Mouse (Mus musculus): Measurements from ENCODE around the gene Fopnl. TPM values are rescaled to one million over a fixed set of nuclear protein-coding genes. Genes with fewer than 3 reads are reported as not detected.

Gene Fopnl
- 160 and 166 TPM in 2 replicates for polyA plus RNA-seq (2014; fragmentation: Nextera tagmentation; extraction: Ambion mirVana)

DNA sequence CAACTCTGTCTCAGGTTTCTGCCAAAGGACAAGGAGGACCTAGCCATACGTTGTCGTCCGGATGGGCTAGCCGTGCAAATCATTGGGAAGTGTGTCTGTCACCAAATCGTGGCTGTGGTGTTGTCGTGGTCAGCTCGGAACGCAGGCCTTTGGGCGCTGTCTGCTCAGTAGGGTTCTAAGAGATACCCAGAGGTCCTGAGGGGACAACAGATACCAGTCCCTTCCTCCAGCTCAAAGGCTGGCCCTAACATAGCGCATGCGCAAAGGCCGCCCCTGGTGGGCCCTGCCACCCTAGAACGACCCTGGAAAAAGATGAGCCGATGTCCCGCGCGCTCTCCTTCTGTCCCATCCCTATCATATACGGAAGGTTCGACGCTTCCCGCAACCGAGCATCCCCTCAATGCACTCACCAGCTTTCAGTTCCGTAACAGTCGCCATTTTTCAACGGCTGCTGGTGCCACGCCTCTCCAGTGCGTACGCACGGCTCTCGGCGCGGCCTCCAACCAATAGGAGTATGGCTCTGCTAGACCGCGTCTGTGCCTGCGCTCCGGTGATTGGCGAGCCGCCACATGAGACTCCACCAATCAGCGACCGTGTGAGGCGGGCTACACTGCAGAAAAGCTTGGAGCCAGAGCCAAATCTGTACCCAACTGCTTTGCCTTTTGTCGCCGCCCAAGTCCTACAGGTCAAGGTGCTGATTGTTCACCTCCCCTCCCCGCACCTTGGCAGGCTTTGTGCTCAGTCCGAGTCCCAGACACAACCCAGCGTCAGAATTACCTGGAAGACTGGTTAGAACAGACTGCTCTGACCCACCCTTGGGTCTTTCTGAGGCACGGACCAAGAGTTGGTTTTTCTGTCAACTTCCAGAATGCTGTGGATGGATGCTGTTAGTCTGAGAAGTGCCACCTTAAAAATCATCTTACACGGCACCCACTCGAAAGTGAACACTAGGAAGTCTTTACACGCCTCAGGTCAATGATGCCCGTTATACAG lies at the start of gene Fopnl:
Gene Fopnl, minus strand, starts transcription at position 522 of the 993 bp plus-strand sequence.
- H3K9ac ChIP-seq, result peak within 1 kb of the TSS; percentile 78
- no peaks in the 10 kb centered on the region for H3K27me3 ChIP-seq (ENCODE audit: insufficient read depth, low read length)
- peak; percentile 100 for ATAC-seq (ENCODE audit: insufficient read depth)
- H3K36me3 ChIP-seq (ENCODE audit: insufficient read depth), result peaks cover 16% of the 10 kb centered on the region
- DNase-seq, result peak; percentile 99
- H3K27ac ChIP-seq (ENCODE audit: low read depth), result peak within 1 kb of the TSS; percentile 84
- 3% methylated on average over 51 of the region's 51 CpGs for WGBS
- H3K9me3 ChIP-seq (ENCODE audit: low read depth, low read length), result no peaks in the 10 kb centered on the region
- peak within 1 kb of the TSS; percentile 71 for H3K4me2 ChIP-seq
- H3K4me1 ChIP-seq (ENCODE audit: insufficient read depth), result peaks cover 7% of the 10 kb centered on the region
- peak within 1 kb of the TSS; percentile 80 for H3K4me3 ChIP-seq (ENCODE audit: low read depth, low read length)
- no peak for TF ChIP-seq CTCF (IDR thresholded peaks at IDR 0.05; ENCODE audit: low read depth)

DNA sequence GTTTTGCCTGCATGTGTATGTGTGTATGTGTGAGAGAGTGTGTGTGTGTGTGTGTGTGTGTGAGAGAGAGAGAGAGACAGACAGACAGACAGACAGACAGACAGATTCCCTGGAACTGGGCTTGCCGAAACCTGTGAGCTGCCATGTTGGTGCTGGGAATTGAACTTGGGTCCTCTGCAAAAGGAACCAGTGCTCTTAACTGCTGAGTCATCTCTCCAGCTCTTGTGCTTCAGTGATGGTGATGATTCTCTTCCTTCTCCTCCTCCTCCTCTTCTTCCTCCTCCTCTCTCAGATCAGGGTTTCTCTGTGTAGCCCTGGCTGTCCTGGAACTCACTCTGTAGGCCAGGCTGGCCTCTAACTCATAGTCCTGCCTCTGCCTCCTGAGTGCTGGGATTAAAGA lies 48.8 kb upstream of the Fopnl start:
- 95% methylated on average over 1 of the region's 1 CpGs for WGBS

DNA sequence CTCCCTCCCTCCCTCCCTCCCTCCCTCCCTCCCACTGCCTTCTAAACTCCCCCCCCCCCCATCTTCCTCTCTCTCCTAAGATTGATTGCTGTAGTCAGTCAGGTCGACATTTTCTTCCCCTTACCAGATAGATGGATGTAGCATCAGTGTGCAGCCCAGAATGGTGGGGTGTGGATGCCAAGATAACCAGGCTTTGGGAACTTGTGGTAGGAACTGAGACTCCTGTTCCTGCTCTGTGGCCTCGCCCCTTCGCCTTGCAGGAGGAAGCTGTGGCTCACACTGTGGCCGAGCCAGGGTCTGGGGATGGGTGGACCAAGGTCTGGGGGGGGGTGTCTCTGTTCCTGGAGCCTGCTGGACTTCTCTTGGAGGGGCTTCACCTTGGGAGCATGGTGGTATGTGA lies 48.3 kb upstream of the Fopnl start:
- no peak overlapping the region for H3K4me3 ChIP-seq (ENCODE audit: low read depth, low read length)
- 67% methylated on average over 4 of the region's 4 CpGs for WGBS
- H3K4me2 ChIP-seq, result no peak overlapping the region
- H3K9me3 ChIP-seq (ENCODE audit: low read depth, low read length), result no peaks in the 10 kb centered on the region
- ATAC-seq (ENCODE audit: insufficient read depth) (no peak), DNase-seq (no peak)
- no peak for TF ChIP-seq CTCF (IDR thresholded peaks at IDR 0.05; ENCODE audit: low read depth)
- no peak overlapping the region for H3K9ac ChIP-seq
- H3K36me3 ChIP-seq (ENCODE audit: insufficient read depth), result no peaks in the 10 kb centered on the region
- H3K27me3 ChIP-seq (ENCODE audit: insufficient read depth, low read length), result no peaks in the 10 kb centered on the region
- peaks cover 3% of the 10 kb centered on the region; the same call in 1 of the 2 replicates for H3K4me1 ChIP-seq (ENCODE audit: insufficient read depth)
- no peak overlapping the region for H3K27ac ChIP-seq (ENCODE audit: low read depth)

More for the DNA sequence above, 48.8 kb upstream of the Fopnl start:
- H3K27me3 ChIP-seq (ENCODE audit: insufficient read depth, low read length), result no peaks in the 10 kb centered on the region
- H3K4me2 ChIP-seq, result no peak overlapping the region
- TF ChIP-seq CTCF (IDR thresholded peaks at IDR 0.05; ENCODE audit: low read depth), result no peak
- H3K36me3 ChIP-seq (ENCODE audit: insufficient read depth), result no peaks in the 10 kb centered on the region
- H3K9me3 ChIP-seq (ENCODE audit: low read depth, low read length), result no peaks in the 10 kb centered on the region
- DNase-seq, result no peak
- H3K9ac ChIP-seq, result no peak overlapping the region
- no peak overlapping the region for H3K27ac ChIP-seq (ENCODE audit: low read depth)
- ATAC-seq (ENCODE audit: insufficient read depth), result no peak
- H3K4me3 ChIP-seq (ENCODE audit: low read depth, low read length), result no peak overlapping the region
- peaks cover 3% of the 10 kb centered on the region; the same call in 1 of the 2 replicates for H3K4me1 ChIP-seq (ENCODE audit: insufficient read depth)

DNA sequence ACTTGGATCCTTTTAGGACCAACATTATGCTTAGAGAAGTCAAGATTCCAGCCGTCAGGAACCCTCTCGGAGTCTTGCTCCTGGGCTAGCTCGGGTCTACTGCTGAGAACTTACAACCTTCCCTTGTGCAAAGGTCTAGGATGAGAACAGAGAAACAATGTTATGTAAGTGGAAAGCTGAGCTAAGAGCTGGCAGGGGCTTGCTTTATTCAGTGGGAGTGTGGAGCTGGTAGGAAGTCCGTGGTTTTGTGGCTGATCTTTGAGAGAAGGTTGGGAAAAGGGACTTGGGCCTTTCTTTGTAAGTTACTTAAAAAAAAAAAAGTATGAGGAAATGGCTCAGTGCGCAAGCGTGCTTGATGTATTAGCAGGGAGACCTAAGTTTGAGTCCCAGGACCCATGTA lies 46.9 kb upstream of the Fopnl start:
- Histone ChIP-seq H3K9me3 (ENCODE audit: low read depth, low read length) (no peaks in the 10 kb centered on the region), H3K4me2 (no peak overlapping the region), H3K36me3 (ENCODE audit: insufficient read depth) (no peaks in the 10 kb centered on the region), H3K9ac (no peak overlapping the region), H3K4me3 (ENCODE audit: low read depth, low read length) (no peak overlapping the region), H3K27me3 (ENCODE audit: insufficient read depth, low read length) (no peaks in the 10 kb centered on the region), H3K4me1 (ENCODE audit: insufficient read depth) (peaks cover 3% of the 10 kb centered on the region; the same call in 1 of the 2 replicates), H3K27ac (ENCODE audit: low read depth) (no peak overlapping the region)
- DNase-seq, result no peak
- 88% methylated on average over 6 of the region's 6 CpGs for WGBS
- ATAC-seq (ENCODE audit: insufficient read depth), result no peak
- no peak for TF ChIP-seq CTCF (IDR thresholded peaks at IDR 0.05; ENCODE audit: low read depth)

DNA sequence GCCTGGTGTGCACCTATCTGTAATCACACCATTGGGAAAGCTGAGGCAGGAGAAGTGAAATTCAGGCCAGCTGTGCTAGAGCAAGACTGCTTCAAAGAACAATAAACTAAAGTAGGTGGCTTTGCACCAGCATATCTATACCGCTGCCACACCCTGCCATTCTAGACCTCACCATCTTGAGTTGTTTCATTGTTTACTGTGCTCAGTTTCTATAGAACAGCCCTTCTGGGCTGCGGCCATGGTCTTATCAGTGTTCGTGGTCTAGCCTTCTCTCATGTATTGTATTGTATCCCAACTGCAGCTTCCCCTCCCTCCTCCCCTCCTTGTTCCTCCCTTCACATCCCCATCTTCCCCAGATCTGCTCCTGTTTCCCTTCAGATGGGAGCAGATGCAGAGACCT lies 46.3 kb upstream of the Fopnl start:
- 93% methylated on average over 3 of the region's 3 CpGs for WGBS
- no peaks in the 10 kb centered on the region for H3K27me3 ChIP-seq (ENCODE audit: insufficient read depth, low read length)
- H3K4me1 ChIP-seq (ENCODE audit: insufficient read depth), result peaks cover 3% of the 10 kb centered on the region; the same call in 1 of the 2 replicates

DNA sequence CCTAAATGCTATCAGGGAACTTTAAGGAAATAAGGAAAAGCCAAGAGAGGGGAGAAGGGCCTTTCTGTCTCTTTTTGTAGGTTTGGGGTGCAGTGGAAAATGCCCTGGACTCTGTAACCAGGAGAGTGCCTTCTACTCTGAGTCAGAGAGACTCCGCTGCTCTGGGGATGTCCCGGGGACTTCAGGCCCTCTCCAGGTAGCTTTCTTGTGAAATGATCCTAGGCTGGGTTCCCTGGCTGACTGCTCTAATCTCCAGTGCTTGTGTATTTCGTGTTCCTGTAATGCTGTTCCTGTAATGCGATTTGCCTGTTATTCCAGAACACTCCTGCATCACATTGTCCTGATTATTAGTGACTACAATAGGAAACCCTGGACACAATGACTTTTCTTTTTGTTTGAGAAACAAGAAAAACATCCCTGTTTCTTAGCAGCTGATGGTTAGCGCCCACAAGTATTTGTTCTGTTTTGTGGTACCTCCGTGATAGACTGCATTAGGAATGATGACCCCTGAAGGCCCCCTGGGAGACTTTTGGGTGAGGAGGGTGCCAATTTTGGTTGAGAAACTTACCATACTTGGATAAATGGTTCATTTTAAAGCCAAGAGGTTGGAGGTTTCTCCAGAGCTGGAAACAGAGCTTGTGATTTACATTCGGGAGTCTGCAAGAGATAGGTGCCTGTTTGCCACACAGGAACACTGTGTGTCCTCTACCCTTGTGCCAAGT lies 45.1 kb upstream of the Fopnl start:
- no peaks in the 10 kb centered on the region for H3K9me3 ChIP-seq (ENCODE audit: low read depth, low read length)
- DNase-seq (peak; percentile 27), ATAC-seq (ENCODE audit: insufficient read depth) (no peak)
- H3K36me3 ChIP-seq (ENCODE audit: insufficient read depth), result no peaks in the 10 kb centered on the region
- WGBS, result 31% methylated on average over 7 of the region's 7 CpGs
- peak overlapping the region; percentile 80 for H3K9ac ChIP-seq
- no peak for TF ChIP-seq CTCF (IDR thresholded peaks at IDR 0.05; ENCODE audit: low read depth)
- peak overlapping the region; percentile 76 for H3K4me3 ChIP-seq (ENCODE audit: low read depth, low read length)
- H3K27ac ChIP-seq (ENCODE audit: low read depth), result peak overlapping the region; percentile 36; the same call in 1 of the 2 replicates
- no peaks in the 10 kb centered on the region for H3K27me3 ChIP-seq (ENCODE audit: insufficient read depth, low read length)
- peak overlapping the region; percentile 89 for H3K4me2 ChIP-seq
- H3K4me1 ChIP-seq (ENCODE audit: insufficient read depth), result peaks cover 3% of the 10 kb centered on the region; the same call in 1 of the 2 replicates

More for the DNA sequence above, 46.3 kb upstream of the Fopnl start:
- H3K27ac ChIP-seq (ENCODE audit: low read depth), result no peak overlapping the region
- DNase-seq, result no peak
- no peak overlapping the region for H3K4me2 ChIP-seq
- H3K9ac ChIP-seq, result no peak overlapping the region
- ATAC-seq (ENCODE audit: insufficient read depth), result no peak
- H3K36me3 ChIP-seq (ENCODE audit: insufficient read depth), result no peaks in the 10 kb centered on the region
- H3K9me3 ChIP-seq (ENCODE audit: low read depth, low read length), result no peaks in the 10 kb centered on the region
- H3K4me3 ChIP-seq (ENCODE audit: low read depth, low read length), result no peak overlapping the region
- TF ChIP-seq CTCF (IDR thresholded peaks at IDR 0.05; ENCODE audit: low read depth), result no peak
